Mouse (Mus musculus) ovary, postnatal 36 days (tissue): ENCODE results near the gene Fbxw22.
"Not testable (repeated sequence)": the region's sequence is repeated elsewhere in the genome, so short reads cannot be mapped to it uniquely, and the experiment has no call there.

Experiments
- DNase-seq: peaks from one replicate; pipeline ENCODE4 v3.0.0; 2022; ENCODE audit warnings: low spot score, mixed read lengths

Gene Fbxw22

DNA sequence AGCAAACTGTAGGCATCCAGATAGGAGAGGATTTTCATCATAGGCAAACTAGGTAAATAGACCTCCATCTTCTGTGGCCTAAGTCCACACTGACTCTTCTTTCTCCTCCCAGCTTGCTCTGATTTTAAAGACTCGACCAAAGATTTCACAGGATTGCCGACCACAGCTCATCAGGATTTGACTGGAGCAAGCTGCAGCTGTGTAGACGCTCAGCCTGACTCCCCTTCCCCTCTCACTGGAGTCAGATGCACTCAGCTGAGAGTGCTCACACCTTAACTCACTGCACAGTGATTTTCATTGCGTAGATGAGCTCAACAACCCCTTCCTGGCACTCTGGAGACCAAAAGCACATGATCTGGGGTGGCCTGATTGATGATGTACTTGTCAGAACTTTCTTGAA lies at the start of gene Fbxw22:
TSS of gene Fbxw22 (minus strand) at position 101 of the 400 bp plus-strand sequence.
- DNase-seq = not testable (repeated sequence)

DNA sequence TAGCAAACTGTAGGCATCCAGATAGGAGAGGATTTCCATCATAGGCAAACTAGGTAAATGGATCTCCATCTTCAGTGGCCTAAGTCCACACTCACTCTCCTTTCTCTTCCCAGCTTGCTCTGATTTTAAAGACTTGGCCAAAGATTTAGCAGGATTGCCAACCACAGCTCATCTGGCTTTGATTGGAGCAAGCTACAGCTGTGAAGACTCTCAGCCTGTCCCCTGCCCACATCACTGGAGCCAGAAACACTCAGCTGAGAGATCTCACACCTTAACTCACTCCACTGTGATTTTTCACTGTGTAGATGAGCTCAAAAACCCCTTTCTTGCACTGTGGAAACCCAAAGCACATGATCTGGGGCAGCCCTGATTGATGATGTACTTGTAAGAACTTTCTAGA lies 44.9 kb upstream of the Fbxw22 start, which contains the start of gene Fbxw16:
TSS of gene Fbxw16 (minus strand) at position 101 of the 400 bp plus-strand sequence.
- no peak for DNase-seq

DNA sequence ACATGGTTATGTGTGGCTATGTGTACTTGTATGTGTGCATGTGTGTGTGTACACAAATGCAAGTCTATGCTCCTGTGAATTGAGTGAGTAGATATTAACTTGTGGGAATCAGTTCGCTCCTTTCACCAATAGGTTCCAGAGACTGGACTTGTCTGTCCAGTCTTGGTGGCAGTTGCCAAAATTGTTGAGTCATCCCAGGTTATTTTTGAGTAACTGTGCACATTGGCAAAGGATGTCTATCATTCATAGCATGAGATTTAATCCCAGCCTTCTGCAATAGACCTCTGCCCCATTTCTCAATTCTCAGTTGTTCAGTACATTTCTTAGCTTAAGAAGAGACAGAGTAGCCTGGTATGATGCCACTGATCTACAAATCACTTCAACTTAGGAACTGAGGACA lies 28.9 kb upstream of the Fbxw22 start:
- no peak for DNase-seq

DNA sequence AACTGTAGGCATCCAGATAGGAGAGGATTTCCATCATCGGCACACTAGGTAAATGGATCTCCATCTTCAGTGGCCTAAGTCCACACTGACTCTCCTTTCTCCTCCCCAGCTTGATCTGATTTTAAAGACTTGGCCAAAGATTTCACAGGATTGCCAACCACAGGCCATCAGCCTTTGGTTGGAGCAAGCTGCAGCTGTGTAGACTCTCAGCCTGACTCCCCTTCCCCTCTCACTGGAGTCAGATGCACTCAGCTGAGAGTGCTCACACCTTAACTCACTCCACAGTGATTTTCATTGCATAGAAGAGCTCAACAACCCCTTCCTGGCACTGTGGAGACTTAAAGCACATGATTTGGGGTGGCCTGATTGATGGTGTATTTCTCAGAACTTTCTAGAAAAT lies 64.5 kb downstream of the Fbxw22 start, which contains the start of gene Fbxw28:
TSS of gene Fbxw28 (minus strand) at position 101 of the 400 bp plus-strand sequence.
- DNase-seq = not testable (repeated sequence)
